Mouse (Mus musculus) heart, postnatal 0 days (tissue): ENCODE measurements at regions not wholly inside any gene's neighbourhood (a gene's known extent, or its start where the extent isn't known, plus 50 kb on each side); places are given as distances from the start of the nearest gene placed in this dataset.

Experiments
- ATAC-seq: fragments of 200-750 bp; cut with Nextera tagmentation; 2 replicates; pipeline ENCODE4 v1.8.0; 2017; ENCODE audit warnings: low read depth, moderate number of reproducible peaks, moderate library complexity; ENCODE audit not compliant: insufficient read depth
- DNase-seq: peaks from one replicate; pipeline ENCODE4 v3.0.0-alpha.2; 2016; ENCODE audit warnings: low spot score
- H3K27ac ChIP-seq: fragments of 300-500 bp; sonication (generic); 2 replicates; pipeline ENCODE4 v1.5.1; 2014; ENCODE audit warnings: low read depth, mild to moderate bottlenecking
- H3K27me3 ChIP-seq: fragments of 300-500 bp; sonication (generic); 2 replicates; pipeline ENCODE4 v1.6.1; 2014; ENCODE audit warnings: low read length, mixed read lengths; ENCODE audit not compliant: control insufficient read depth, insufficient read depth
- H3K36me3 ChIP-seq: fragments of 300-500 bp; sonication (generic); replicated peaks from 2 replicates; pipeline ENCODE4 v1.6.1; 2014; ENCODE audit warnings: low read length, mixed read lengths; ENCODE audit not compliant: control insufficient read depth, insufficient read depth
- H3K4me1 ChIP-seq: fragments of 300-500 bp; sonication (generic); 2 replicates; pipeline ENCODE4 v1.6.1; 2014; ENCODE audit warnings: antibody characterized with exemption; ENCODE audit not compliant: control insufficient read depth, insufficient read depth
- H3K4me2 ChIP-seq: fragments of 300-500 bp; sonication (generic); 2 replicates; pipeline ENCODE4 v1.6.1; 2014; ENCODE audit warnings: low read depth, mild to moderate bottlenecking, low read length, moderate library complexity
- H3K4me3 ChIP-seq: fragments of 300-500 bp; sonication (generic); 2 replicates; pipeline ENCODE4 v1.5.1; 2014; ENCODE audit warnings: low read depth, low read length
- H3K9ac ChIP-seq: fragments of 300-500 bp; sonication (generic); replicated peaks from 2 replicates; pipeline ENCODE4 v1.6.1; 2014; ENCODE audit warnings: low read depth, low read length, mixed read lengths
- H3K9me3 ChIP-seq: fragments of 300-500 bp; sonication (generic); replicated peaks from 2 replicates; pipeline ENCODE4 v1.6.1; 2016; ENCODE audit warnings: low read length; ENCODE audit not compliant: control insufficient read depth
- CTCF ChIP-seq: IDR thresholded peaks from 2 replicates; pipeline ENCODE4 v1.5.1; 2016; ENCODE audit warnings: antibody characterized with exemption, control low read depth, low read depth
- EP300 ChIP-seq: IDR thresholded peaks from 2 replicates; pipeline ENCODE4 v1.6.1; 2016; ENCODE audit warnings: antibody characterized with exemption, low read depth
- WGBS: fragments of 180-500 bp; shearing (Covaris S2); extraction: QIAGEN DNeasy Blood & Tissue Kit; methylation state at CpG from one replicate; pipeline ENCODE4 v1.1.7; 2014; 5-methylcytosine and 5-hydroxymethylcytosine counted together

DNA sequence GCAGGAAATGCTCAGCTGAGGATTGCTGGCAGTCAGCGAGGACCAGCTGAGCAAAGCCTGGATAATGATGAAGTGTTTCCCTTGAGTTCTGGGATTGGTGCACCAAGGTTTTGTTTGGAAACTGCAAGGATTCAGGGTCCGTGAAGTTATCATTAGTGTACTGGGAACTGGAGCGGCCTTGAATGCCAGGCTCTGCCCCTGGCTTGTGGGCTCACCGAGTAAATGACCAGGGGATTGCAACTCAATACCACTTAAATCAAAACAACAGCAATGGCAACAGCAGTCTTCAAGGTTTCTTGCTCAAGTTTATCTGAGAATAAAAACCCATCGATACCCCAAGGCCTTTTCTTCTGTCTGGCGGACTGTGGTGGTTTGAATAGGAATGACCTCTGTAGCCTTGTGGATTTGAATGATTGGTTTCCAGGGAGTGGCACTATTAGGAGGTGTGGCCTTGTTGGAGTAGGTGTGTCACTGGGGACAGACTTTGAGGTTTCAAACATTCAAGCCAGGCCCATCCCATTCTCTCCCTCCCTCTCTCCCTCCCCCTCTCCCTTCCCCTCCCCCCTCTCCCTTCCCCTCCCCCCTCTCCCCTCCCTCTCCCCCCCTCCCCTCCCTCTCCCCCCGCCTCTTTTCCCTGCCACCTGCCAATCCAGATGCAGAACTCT is 104.1 kb upstream of the Tnr start:
- Histone ChIP-seq H3K4me2 (no peak overlapping the region), H3K4me3 (no peak overlapping the region), H3K9ac (no peak overlapping the region), H3K9me3 (no peaks in the 10 kb centered on the region), H3K36me3 (no peaks in the 10 kb centered on the region), H3K27ac (no peak overlapping the region), H3K4me1 (peaks cover 5% of the 10 kb centered on the region; the same call in 1 of the 2 replicates), H3K27me3 (no peaks in the 10 kb centered on the region)
- no peak for TF ChIP-seq CTCF
- no peak for TF ChIP-seq EP300
- ATAC-seq: no peak
- 70% methylated on average over 6 of the region's 7 CpGs for WGBS
- no peak for DNase-seq

DNA sequence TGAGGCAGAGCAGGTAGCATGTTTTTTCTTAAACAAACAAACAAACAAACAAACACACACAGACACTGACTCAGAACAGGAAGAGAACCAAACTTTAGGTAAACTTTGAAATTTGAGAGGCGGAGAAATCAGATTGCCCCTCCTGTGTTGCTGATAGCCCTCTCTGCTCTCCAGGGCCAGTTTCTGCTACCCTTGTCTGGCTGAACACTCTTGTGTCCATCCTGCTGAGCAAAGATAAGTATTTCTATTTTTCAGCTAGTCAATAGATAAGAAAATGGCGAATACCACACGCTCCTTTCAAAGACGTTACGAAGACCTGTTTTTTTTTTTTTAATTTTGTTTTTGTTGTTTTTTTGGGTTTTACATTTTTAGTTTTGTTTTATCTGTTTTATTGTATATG is 103.4 kb upstream of the Tnr start:
- ATAC-seq (no peak), DNase-seq (no peak)
- TF ChIP-seq EP300: no peak
- Histone ChIP-seq H3K4me3 (no peak overlapping the region), H3K4me2 (no peak overlapping the region), H3K4me1 (peaks cover 3% of the 10 kb centered on the region; the same call in 1 of the 2 replicates), H3K27me3 (no peaks in the 10 kb centered on the region), H3K27ac (no peak overlapping the region), H3K9me3 (no peaks in the 10 kb centered on the region), H3K36me3 (no peaks in the 10 kb centered on the region), H3K9ac (no peak overlapping the region)
- WGBS: 80% methylated on average over 5 of the region's 5 CpGs

DNA sequence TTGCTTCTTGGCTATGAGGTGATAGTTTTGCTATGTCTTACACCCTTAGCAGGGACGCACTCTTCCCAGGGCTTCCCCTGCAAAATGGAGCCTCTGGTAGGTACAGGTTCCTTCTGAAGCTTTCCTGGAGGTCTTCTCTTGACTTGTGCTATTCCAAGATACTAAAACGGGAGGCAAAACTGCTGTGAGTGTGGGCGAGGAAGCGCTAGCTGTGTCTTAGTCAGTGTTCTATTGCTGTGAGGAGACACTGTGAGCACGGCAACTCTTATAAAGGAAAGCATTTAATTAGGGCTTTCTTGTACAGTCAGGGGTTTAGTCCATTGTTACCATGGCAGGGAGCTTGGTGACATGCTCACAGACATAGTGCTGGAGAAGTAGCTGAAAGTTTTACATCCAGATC is 99.9 kb upstream of the Tnr start:
- Histone ChIP-seq H3K4me1 (no peaks in the 10 kb centered on the region), H3K36me3 (no peaks in the 10 kb centered on the region), H3K9me3 (no peaks in the 10 kb centered on the region), H3K27me3 (no peaks in the 10 kb centered on the region), H3K9ac (no peak overlapping the region), H3K4me2 (no peak overlapping the region), H3K4me3 (no peak overlapping the region), H3K27ac (no peak overlapping the region)
- TF ChIP-seq EP300 (no peak), CTCF (no peak)
- no peak for DNase-seq
- 90% methylated on average over 5 of the region's 5 CpGs for WGBS
- no peak for ATAC-seq

DNA sequence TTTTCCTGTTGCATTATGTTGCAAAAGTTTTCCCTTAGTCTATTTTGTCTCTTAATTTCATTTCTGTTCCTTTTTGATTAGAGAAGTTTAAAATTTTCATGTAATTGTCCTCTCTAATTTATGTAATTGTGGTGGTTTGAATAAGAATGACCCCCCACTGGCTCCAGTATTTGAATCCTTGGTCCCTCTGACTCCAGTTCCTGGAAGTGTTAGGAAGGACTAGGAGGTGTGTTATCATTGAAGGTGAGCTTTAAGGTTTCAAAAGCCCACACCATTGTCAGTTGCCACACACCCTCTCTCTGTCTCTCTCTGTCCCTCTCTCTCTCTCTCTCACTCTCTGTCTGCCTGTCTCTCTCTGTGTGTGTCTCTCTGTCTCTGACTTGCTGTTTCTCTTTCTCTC is 93.6 kb upstream of the Tnr start:
- no peak overlapping the region for H3K27ac ChIP-seq
- no peak overlapping the region for H3K4me2 ChIP-seq
- no peaks in the 10 kb centered on the region for H3K36me3 ChIP-seq
- H3K27me3 ChIP-seq: no peaks in the 10 kb centered on the region
- no peak for DNase-seq
- no peaks in the 10 kb centered on the region for H3K4me1 ChIP-seq
- no peak for ATAC-seq
- no peaks in the 10 kb centered on the region for H3K9me3 ChIP-seq
- no peak overlapping the region for H3K4me3 ChIP-seq
- H3K9ac ChIP-seq: no peak overlapping the region
- TF ChIP-seq CTCF: no peak
- no peak for TF ChIP-seq EP300

DNA sequence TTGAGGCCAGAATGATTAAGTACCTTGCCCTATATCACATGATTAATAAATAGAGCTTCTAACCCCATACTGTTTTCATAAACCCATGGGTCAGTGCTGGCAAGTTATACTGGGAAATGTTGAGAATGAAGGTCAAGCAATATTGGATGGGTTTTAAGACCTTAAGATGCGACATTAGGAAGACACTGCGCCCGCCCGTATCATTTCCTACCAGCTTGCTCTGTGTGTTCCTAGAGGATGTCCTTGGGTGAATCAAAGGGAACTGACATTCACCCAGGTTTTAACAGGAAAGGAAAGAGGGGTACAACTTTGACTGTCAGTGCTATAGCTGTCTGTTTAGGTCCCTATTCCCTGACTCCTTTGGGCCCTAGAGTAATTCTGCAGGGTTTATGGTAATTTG is 90.0 kb upstream of the Tnr start:
- no peaks in the 10 kb centered on the region for H3K9me3 ChIP-seq
- whole genome bisulfite sequencing: 87% methylated on average over 4 of the region's 4 CpGs
- no peak overlapping the region for H3K4me2 ChIP-seq
- no peak overlapping the region for H3K4me3 ChIP-seq
- H3K27ac ChIP-seq: no peak overlapping the region
- H3K9ac ChIP-seq: no peak overlapping the region
- DNase-seq (no peak), ATAC-seq (no peak)
- no peaks in the 10 kb centered on the region for H3K27me3 ChIP-seq
- TF ChIP-seq CTCF (no peak), EP300 (no peak)
- H3K4me1 ChIP-seq: no peaks in the 10 kb centered on the region
- no peaks in the 10 kb centered on the region for H3K36me3 ChIP-seq

DNA sequence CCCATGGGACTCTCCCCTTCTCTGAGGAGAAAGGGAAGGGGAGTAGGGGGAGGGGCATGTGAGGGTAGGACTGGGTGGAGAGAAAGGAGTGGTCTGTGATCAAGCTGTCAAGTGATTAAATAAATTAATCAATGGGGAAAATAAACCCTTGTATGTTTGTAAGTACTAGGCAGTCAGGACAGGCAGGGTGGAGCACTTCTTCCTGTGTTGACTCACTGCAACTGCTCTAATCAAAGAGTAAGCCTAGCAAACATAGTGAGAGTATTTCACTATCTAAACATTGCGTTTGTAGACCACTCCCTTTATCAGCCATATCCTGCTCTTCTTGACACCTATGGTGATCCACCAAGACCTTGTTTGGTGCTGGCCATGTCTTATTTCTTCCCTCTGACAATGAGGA is 82.8 kb upstream of the Tnr start:
- H3K4me2 ChIP-seq: no peak overlapping the region
- no peak overlapping the region for H3K4me3 ChIP-seq
- 32% methylated on average over 1 of the region's 1 CpGs for WGBS
- H3K9ac ChIP-seq: no peak overlapping the region
- TF ChIP-seq CTCF (no peak), EP300 (no peak)
- no peak for ATAC-seq
- no peaks in the 10 kb centered on the region for H3K27me3 ChIP-seq
- no peaks in the 10 kb centered on the region for H3K36me3 ChIP-seq
- H3K9me3 ChIP-seq: no peaks in the 10 kb centered on the region
- no peaks in the 10 kb centered on the region for H3K4me1 ChIP-seq
- H3K27ac ChIP-seq: no peak overlapping the region
- DNase-seq: no peak
